Mouse (Mus musculus): ENCODE measurements around the gene Acadvl.

DNA sequence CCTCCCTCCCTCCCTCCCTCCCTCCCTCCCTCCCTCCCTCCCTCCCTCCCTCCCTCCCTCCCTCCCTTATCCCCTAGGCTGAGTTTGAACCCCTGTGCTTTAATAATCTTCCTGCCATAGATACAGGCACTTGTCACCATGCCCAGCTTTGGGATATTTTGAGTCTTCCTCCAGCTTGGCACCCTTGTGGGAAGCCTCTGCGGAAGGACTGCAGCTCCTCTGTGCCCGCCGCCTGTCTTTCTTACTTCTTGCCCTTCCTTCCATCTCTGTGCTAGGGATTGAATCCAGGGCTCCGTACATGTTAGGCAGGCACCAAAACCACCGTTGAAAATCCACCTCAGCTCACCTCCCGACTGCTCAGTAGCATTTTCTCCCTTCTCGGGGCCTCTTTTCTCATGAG, 25.0 kb upstream of the Acadvl start:
- no peak for TF ChIP-seq CTCF (IDR thresholded peaks at IDR 0.05; ENCODE audit: borderline replicate concordance, insufficient read depth, low read depth, low read length)
- no peak for TF ChIP-seq POLR2A (IDR thresholded peaks at IDR 0.05; ENCODE audit: borderline replicate concordance, insufficient read depth, low read length)
